Mouse (Mus musculus): ENCODE measurements around the gene Met. TPM values are rescaled to one million over a fixed set of nuclear protein-coding genes. Genes with fewer than 3 reads are reported as not detected.

Gene Met
- total RNA-seq, 1 experiment from 2014 or later, result 5.3 TPM

- DNase-seq, result no peak
These were observed 28.5 kb downstream of the Met start for GRCm38 (mm10) chr6:17492062-17492461.

DNA sequence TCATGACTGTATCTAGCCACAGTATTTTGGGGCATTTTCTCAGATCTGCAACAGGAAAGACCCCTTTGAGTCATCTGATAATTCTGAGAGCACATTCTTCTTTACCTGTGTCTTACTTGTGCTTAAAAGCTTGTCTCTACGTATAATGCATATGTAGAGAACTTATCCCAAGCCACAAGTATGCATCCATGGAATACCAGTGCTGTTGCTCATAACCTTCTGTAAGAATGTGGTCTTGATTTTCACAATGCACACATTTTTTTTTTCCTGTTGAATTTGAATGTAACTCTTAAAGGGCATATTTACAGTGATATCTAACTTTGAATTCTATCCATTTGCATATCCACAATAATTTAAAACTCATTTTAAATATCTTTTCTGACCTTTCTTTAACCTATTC, 31.8 kb downstream of the Met start:
- no peak for DNase-seq

GRCm38 (mm10) chr6:17497366-17497765, 33.8 kb downstream of the Met start:
- DNase-seq, result no peak

- DNase-seq, result no peak
These were observed 35.2 kb downstream of the Met start for GRCm38 (mm10) chr6:17498801-17499200.

GRCm38 (mm10) chr6:17501440-17501839, 37.8 kb downstream of the Met start:
- no peak for DNase-seq

- DNase-seq, result no peak
These were observed 38.7 kb downstream of the Met start for GRCm38 (mm10) chr6:17502311-17502710.

DNA sequence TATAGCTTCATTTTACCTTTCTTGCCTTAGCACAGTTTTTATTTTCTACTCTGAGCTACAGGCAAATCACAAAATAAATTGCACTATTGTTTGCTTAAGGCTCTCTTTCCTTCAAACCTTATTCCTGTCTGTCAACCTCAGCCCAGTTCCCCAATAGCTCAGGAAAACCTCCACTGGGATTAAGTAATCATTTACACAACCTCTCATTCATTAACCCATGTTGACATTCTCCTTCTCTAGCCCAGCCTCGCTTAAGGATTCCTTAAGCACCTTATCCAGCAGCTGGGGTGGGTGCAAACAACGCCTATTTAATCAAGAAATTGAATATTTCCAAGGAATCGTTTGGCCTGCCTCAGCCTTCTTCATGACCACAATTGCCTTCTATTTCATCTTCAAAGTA, 40.1 kb downstream of the Met start:
- no peak for DNase-seq

DNA sequence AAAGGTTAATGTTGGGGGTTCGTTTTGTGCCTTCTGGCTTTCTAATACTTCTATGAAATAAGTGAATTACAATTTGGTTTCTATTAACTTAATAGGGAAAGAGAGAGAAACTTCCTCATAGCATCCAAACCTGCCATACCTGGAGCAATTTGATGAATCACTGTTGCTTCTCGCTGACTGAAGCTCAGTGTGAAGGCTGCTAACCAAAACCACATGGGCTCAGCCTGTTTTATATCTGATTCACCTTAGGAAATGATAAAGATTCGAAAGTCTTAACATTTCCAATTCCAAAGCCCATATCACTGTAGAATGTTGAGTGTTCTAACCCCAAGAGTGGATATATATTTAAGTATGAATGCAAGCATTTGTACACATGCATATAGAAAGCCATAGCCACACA, 41.9 kb downstream of the Met start:
- no peak for DNase-seq

GRCm38 (mm10) chr6:17506831-17507230, 43.2 kb downstream of the Met start:
- no peak for DNase-seq

DNA sequence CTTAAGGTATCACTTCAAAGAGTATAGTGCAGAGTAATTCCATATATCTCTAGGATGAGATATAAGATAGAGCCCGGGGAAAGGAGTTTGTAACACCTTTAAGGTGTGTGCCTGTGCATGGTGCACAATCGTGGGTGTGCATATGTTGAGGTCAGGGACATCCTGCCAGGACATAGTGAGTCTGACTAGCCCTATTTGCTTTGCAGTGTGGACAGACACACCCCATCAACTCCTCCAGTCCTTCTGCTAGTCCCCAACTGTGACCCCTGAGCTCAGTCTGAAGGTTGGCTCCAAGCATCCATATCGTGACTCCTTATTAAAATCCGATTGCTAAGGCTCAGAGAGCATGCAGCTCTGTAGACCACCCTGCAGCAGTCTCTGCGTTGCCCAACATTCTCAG, 44.6 kb downstream of the Met start:
- no peak for DNase-seq

DNA sequence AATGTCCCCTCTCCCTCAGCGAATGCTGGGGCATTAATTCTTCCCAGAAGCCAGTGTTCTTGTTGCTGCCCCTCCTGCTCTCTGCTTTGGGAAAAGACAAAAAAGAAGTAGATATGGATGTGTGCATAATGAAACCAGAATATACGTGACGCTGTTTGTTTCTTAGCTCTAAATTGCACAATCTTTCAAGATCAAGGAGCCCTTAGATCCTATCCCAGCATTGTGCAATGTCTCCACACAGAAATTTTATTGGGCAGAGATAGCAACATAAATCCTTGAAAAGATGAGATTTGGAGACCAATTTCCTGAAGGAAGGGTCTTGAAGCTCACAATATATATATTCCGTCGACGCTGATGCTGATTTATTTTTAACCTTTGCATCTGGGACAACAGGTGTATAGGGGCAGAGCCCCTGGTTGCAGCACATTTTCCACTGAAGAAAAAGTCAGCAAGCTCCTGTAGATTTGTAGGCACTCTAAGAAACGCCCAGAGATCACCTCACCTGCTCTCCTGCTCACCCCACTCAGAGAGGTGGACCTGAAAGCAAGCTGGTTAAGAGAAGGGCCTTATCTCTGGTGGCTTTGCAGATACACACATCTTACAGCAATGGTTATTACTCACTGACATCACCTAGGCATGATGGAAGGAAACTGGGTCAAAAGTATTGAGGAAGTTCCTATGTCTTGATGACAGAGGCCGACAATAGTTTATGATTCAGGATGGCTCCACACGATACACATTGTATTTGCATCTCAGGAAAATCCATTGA, 45.2 kb downstream of the Met start:
- DNase-seq, result no peak

- no peak for DNase-seq
These were observed 49.8 kb downstream of the Met start for GRCm38 (mm10) chr6:17513381-17513780.

- no peak for DNase-seq
These were observed 52.3 kb downstream of the Met start for GRCm38 (mm10) chr6:17515775-17516460.

GRCm38 (mm10) chr6:17521901-17522717, 58.5 kb downstream of the Met start:
- no peak for DNase-seq

DNA sequence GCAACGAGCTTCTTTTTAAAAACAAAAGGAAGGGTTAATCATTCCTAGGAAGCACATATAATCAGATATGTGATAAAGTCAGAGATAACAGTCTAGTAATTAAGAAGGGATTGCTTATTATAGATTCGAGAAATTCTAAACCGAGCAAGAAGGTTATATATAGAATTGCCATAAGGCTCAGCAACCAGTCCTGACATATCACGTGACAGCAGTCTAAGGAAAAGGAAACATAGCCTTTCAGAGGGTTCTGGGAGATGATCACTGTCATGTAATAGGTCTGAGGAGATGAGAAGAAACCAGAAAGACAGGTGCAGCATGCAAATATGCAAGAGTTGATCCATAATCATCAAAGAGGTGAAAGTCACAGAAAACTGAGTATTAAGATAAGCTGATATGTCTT, 59.3 kb downstream of the Met start:
- no peak for DNase-seq

- no peak for DNase-seq
These were observed 66.1 kb downstream of the Met start for GRCm38 (mm10) chr6:17529490-17530269.

DNA sequence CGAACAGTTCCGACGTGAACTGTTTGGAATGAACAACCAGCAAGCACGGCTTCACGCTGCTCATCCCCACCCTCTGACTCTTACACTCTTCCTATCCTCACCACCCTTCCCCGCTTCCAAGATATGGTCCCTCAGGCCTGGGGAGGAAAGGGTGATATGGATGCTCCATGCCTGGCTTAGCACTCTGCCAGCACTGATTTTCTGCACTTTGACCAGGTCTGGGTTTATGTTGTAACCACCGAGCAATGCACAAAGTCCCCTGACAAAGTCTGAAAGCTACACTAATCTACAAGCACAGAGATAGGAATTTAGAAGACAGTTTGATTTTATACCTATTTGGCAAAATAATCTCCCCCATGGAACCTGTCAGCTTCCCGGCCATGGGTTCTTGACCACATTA, 78.0 kb downstream of the Met start:
- DNase-seq, result no peak

DNA sequence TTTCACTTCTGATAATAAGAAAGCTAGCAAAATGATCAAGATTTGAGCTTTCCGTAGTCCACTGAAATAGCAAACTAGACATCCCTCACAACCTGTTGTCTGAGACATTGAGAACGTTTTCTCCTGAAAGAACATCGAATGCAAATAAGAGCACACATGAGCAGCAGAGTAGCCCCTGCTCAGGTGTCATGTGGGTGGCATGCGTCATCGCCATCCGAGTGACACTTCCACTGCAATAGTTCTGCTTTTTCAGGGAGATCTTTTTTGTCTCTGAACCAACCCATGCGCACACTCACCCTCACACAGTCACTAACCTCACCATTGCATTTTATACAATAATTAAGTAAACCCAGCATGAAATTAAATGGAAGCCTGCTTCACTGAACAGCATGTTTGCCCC, 78.8 kb downstream of the Met start:
- DNase-seq, result no peak

DNA sequence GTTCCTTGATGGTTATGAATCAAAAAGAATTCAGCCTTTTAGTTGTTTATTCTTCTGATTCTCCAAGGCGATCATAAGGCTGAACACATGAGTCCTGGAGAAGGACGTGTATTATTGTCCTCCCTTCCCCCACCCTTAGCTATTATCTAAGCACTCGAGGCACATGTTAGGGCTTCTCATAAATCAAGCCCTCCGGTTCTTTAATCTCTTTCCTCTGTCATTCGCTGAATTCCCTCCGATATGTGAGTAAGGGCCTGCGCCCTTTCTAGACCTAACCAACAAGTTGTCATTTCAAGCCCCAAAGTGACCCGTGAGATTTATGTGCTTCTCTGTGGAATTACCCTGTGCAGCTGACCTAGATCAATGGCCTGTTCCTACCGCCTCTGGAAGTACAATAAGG, 81.9 kb downstream of the Met start:
- DNase-seq, result no peak

DNA sequence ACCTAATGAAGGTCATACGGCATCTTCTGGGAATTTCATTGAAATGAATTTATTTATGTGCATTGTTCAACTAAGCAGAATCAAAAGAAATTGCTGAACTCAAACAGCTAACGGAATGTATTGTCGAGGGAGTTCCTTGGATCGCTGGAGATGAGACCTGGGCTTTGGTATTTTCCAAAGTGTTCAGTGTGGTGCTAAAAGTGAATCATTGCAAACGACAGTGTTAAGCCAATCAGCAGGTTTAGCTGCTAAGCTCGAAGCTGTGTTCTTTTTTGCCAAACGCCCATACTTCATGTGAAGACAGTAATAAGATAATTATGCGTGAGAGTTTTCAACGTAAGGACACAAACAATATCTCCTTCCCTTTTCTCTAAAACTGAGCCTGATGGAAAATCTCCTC, 82.7 kb downstream of the Met start:
- no peak for DNase-seq

GRCm38 (mm10) chr6:17546825-17547224, 83.2 kb downstream of the Met start:
- no peak for DNase-seq

GRCm38 (mm10) chr6:17548786-17549185, 85.2 kb downstream of the Met start:
- no peak for DNase-seq

Measured in adrenal gland, postnatal 25 days (tissue).